Mouse (Mus musculus) 3134 (cell line): ENCODE results near the gene Vps35l.

Experiments
- DNase-seq: peaks from one replicate; pipeline ENCODE4 v3.0.0-alpha.2; 2011; ENCODE audit warnings: low spot score; ENCODE audit not compliant: insufficient read length; ENCODE audit errors: extremely low read depth

Vps35l gene

GRCm38 (mm10) chr7:118731781-118732180 is 8.2 kb upstream of the Vps35l start:
- no peak for DNase-seq

GRCm38 (mm10) chr7:118733225-118733624 is 6.8 kb upstream of the Vps35l start:
- no peak for DNase-seq

GRCm38 (mm10) chr7:118738730-118739129 is 1.3 kb upstream of the Vps35l start:
- DNase-seq: no peak

GRCm38 (mm10) chr7:118740532-118741338 is 709 bp downstream of the Vps35l start:
- peak; percentile 91 for DNase-seq

GRCm38 (mm10) chr7:118742278-118742677 is 2.3 kb downstream of the Vps35l start:
- DNase-seq: no peak

DNA sequence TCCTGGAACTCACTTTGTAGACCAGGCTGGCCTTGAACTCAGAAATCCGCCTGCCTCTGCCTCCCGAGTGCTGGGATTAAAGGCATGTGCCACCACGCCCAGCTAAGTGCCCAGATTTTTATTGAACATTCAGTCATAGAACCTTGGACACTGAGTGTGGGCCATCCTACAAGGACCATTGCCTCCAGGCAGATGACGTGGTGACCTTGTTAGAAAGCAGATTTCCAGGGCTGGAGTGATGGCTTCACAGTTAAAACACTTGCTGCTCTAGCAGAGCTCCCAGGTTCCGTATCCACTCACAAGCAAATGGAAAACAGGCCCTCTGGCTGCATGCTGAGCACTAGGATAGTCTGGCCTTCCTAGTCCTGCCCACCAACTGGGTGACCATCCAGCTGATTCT is 4.7 kb downstream of the Vps35l start:
- no peak for DNase-seq

- no peak for DNase-seq
These were observed 8.1 kb downstream of the Vps35l start for GRCm38 (mm10) chr7:118747891-118748672.

GRCm38 (mm10) chr7:118749706-118750105 is 9.7 kb downstream of the Vps35l start:
- DNase-seq: no peak

- no peak for DNase-seq
These were observed 11.6 kb downstream of the Vps35l start for GRCm38 (mm10) chr7:118751625-118752024.

GRCm38 (mm10) chr7:118755756-118756155 is 15.7 kb downstream of the Vps35l start:
- no peak for DNase-seq

DNA sequence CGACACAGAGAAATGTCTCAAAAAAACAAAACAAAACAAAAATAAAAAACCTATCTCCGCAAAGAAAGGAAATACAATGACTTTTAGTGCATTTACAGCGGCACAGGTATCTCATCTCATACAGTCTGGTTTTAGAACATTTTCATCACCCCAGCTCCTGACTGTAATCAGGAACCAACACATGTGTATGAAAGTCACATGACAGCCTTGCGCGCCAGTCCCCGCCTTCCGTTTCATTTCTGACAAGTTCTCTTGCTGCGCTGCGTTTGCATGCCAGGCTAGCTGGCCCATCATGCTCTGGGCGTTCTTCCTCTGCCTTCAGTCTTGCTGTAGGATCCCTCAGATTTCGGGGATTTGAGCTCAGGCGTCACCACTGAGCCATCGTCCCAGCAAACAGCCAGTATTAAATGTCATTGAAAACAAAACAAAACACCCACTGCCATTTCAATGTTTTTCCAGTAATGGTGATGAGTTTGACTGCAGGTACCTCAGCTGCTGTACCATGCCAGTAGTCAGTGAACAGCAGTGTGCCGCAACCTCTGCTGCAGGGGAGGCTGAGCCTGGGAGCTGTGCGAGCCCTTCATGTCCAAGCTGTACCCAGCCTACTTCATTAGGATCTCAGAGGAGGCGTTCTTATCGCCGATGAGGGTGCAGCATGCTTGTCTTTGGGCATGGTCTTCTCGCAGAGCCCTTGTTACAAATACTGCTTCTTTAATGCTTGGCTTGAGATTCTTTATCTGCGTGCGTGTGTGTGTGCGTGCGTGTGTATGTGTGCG is 16.7 kb downstream of the Vps35l start:
- DNase-seq: no peak

DNA sequence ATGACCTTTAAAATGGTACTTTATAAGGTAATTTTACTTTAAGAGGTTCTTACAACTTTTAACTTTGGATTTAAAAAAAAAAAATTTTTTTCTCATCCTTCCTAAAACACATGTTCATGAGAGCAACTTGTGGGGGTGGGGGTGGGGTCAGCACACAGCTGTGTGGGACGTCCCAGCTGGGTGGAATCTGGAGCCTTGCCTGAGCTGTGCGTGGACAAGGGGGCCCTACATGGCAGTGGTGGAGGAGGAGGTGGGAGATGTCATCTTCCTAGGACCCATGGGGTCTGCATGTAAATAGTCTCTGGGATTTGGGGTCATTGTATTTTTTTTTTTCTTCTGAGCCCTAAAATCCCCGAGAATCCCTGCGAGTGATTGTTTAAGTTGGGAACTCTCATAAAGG is 18.3 kb downstream of the Vps35l start:
- no peak for DNase-seq

DNA sequence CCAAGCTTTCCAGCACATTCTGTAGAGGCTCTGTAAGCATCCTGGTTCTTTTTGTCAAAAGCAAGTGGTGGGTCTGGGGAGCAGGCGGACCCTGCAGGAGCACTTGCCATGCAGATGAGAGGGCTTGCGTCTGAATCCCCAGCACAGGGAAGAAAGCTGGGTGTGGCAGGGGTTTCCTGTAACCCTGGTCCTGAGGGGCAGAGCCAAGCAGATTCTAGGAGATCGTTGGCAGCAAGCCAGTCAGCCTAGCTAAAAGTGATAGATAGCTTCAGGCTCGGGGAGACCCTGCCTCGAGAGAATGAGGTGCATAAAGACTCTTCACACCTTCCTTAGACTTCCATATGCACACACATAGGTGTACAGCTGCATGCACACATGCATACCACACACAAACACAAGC is 19.3 kb downstream of the Vps35l start:
- DNase-seq: no peak

DNA sequence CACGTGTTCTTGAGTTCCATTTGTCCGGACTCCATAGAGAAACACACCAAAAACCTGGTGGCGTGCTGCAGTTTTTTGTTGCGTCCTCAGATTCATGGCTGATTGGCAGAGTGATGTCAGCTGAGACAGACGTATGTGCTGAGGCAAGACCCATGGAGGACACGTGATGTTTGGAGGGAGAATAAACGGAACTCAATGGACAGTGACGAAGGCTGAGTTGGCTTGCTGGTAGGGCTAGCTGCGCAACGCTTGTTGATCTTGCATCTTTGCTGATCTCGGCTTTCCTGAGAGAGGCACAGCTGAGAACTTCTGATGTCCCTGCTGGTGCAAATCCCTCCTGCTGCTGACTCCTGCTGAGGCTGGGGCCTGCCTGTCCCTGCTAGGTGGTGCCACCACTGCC is 23.9 kb downstream of the Vps35l start:
- no peak for DNase-seq

DNA sequence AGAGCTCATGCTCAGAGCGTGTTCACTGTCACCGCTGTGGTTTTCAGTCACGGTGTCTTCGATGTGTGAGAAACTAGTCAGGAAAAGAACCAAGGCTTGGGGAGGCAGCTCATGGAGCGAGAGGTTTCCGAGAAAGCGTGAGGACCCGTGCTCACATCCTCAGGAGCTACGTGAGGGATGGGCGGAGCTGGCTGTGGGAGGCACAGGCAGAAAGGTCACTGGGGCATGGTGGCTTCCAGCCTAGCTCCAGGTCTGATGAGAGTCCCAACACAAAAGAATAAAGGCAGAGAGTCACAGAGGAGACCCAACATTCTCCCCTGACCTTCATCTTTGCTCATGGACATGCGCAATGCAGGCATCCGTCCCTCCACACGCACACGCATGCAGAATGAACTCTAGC is 24.7 kb downstream of the Vps35l start:
- DNase-seq: no peak

- no peak for DNase-seq
These were observed 25.6 kb downstream of the Vps35l start for GRCm38 (mm10) chr7:118765604-118766003.

GRCm38 (mm10) chr7:118766119-118766833 is 26.2 kb downstream of the Vps35l start:
- DNase-seq: peak; percentile 30

GRCm38 (mm10) chr7:118766834-118767224 is 26.8 kb downstream of the Vps35l start:
- no peak for DNase-seq

DNA sequence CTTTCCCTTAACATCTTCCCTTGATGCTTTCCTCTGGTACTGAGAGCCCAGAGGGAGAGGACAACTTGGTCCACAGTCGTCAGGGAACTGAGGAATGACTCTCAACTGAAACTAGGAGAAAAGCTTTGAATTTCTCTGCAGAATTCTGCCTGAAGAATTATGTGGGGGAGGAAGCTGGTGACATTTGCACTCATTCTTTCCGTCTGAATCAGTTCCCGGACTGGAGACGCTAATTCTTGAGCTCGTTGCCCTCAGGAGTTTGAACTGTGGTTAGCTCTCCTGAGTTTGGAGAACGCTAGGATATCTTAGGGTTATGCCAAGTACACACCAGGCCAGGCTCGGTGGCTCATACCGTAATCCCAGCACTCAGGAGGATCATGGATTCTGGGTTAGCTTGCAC is 29.2 kb downstream of the Vps35l start:
- DNase-seq: no peak

DNA sequence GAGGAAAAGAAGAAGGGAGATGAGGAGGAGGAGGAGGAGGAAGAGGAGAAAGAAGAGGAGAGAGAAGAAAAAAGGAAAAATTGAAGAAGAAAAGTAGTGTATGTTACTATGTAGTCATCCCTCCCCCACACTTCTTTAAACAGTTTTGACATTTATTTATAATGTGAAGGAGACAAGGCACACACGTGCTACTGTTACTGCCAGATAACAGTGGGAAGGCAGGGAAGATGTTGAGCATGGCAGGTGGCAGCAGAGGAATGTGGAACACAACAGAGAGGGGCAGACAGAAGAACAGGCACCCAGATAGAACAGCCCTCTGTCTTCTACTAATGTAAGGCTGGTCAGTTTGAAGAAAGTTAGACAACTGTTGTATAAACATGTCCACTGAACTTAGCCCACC is 29.6 kb downstream of the Vps35l start:
- DNase-seq: no peak

DNA sequence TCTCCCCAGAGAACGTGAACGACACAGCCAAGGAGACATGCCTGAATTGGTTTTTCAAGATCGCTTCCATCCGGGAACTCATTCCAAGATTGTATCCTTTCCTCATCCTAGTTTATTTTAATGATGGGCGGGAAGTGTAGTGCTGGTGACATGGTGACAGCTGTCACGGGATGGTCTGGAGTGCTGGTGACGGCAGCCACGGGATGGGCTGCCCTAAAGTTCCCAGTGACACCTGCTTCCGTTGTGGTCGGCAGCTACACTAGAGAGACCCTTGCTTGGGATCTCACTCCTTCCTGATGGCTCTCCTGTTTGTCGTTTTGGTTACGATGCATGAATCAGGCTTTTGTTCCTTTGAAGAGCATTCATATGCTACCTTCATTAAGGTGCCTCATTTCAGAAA is 33.0 kb downstream of the Vps35l start:
- DNase-seq: no peak
